Mouse (Mus musculus) cerebellum, adult 9-11 months (tissue): ENCODE results near the gene Rpusd1.

Experiments used
- DNase-seq: peaks from one replicate; pipeline ENCODE4 v3.0.0; 2022

Rpusd1 gene

GRCm38 (mm10) chr17:25727265-25728008, at the start of gene Rpusd1, which contains the start of gene Chtf18:
Rpusd1 (plus strand) TSS chr17:25727670.
Chtf18 (minus strand) TSS chr17:25727419.
- DNase-seq: peak; percentile 100

- no peak for DNase-seq
Observed at GRCm38 (mm10) chr17:25677969-25678368, 49.5 kb upstream of the Rpusd1 start.

DNA sequence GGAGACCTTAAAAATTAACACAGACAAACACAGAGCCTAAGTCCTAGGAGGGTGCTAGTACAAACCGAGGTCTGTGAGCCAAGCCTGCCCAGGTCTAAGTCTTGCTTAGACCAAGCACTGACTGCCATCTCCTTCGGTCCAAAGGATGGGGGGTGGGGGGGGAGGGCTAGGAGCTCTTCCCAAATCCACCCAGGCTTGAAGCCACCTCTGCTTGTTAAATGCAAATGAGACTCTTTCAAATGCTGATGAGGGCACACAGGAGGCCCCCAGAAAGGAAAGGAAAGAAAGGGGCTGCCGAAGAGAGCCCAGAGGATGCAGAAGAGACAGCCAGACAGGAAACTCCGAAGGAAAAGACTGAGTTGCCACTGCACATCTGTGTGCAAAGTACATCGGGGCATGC, 47.7 kb upstream of the Rpusd1 start:
- DNase-seq: no peak

GRCm38 (mm10) chr17:25681636-25682035, 45.8 kb upstream of the Rpusd1 start:
- DNase-seq: no peak

GRCm38 (mm10) chr17:25686323-25686722, 41.1 kb upstream of the Rpusd1 start:
- DNase-seq: no peak

GRCm38 (mm10) chr17:25688922-25689321, 38.5 kb upstream of the Rpusd1 start:
- no peak for DNase-seq

DNA sequence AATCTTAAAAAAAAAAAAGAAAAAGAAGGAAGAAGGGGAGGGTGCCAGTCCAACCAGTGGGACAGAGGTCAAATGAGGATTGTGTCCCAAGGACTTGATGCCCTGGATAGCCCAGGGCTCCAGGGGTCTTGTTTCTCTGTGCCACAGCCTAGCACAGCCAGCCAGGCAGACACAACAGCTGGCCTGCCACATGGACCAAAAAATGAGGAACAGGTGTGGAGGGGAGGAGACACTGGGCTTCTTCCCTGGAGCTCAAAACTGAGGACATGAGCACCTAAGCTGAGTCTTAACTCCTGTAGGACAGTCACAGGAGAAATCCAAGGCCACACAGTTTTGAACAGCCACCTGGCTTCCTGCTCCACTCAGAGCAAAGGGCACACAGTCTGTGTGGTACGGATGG, 31.2 kb upstream of the Rpusd1 start:
- no peak for DNase-seq

DNA sequence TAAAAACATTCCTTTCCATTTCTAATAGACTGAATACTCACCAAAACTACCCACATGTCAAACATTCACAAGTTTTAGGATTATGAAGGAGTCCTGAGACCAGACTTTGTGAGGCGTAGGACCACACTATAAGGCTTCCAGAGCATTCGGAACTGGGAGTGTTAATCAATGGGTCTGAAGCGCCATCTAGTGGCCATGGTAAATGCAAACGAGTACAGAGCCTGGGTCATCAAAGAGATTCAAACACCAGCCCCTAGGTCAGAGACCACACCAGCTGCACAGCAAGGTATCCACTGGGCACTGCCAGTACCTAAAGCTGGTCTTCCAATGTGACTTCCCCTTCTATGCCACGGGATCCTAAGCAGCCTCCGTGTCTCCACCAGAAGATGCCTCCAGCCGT, 29.0 kb upstream of the Rpusd1 start:
- peak; percentile 52 for DNase-seq

DNA sequence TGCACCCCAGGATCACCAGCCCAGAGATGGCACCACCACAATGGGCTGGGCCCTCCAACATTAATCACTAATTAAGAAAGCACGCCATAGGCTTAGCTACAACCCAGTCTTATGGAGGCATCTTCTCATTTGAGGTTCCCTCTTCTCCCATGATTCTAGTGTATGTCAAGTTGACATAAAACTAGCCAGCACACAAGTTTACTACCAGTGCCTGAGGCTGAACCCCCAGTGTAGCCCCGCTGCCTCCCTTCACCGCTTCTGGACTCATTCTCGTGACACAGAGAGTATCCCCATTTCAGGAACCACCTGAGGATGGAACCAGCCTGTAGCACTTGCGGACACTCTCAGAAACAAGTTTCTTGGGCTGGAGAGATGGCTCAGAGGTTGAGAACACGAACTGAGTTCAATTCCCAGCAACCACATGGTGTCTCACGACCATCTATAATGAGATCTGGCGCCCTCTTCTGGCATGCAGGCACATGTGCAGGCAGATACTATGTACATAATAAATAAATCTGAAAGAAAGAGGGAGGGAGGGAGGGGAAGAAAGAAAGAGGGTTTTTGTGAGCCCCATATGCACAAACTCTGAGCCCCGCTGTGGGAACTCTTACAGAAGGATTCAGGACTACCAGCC, 26.5 kb upstream of the Rpusd1 start:
- no peak for DNase-seq

DNA sequence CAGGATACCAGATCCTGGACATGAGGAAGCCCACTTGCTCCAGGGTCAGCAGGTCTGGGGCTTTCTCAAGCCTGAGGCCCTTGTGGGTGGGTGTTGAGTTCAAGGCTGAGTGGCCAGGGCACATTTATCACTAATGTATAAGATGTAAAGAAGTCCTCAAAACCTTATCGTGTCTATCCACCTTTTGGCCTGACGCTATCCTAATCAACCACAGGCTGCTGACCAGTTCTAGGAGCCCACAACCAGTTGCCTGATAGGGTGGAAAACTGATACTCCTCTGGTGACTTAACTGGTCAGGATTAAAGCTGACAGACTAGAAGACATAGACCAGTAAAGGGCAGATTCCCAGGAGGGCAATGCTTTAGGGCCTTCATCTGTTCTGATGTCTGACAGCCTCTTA, 17.5 kb upstream of the Rpusd1 start:
- DNase-seq: no peak

DNA sequence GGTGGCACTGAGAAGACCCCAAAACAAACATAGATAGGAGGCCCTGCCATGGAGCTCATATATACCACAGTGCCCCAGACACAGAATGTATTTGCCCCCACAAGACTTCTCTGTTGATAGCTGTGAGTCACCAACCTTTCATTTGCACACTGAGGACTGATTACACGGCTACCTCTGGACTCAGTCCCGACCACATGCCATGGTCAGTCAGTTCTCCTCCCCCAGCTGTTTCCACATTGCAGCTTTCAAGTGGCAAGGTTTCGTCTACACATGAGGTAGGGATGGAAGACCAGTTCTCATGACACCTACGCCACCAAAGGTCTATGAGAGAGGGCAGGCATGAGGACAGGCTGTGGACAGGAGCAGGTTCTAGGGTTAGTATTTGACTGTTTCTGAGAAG, 16.3 kb upstream of the Rpusd1 start:
- DNase-seq: no peak

DNA sequence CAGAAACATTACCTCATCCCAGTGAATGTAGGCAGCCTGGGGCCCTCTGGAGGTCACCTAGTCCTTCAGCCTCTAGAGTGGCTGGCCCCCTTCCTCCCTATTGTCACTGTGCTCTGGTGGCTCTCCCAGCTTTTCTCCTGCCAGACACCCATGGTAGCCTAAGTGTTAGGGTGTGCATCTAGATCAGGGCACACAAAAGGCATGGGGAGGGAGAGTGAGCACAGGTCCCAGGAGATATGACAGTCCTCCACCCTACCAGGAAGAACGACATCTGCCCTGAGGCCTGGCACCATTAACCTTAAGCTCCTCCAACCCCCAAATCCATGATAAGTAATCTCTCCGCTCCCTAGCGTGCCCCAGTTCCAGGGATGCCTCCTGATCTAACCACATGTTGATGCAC, 11.8 kb upstream of the Rpusd1 start:
- no peak for DNase-seq

DNA sequence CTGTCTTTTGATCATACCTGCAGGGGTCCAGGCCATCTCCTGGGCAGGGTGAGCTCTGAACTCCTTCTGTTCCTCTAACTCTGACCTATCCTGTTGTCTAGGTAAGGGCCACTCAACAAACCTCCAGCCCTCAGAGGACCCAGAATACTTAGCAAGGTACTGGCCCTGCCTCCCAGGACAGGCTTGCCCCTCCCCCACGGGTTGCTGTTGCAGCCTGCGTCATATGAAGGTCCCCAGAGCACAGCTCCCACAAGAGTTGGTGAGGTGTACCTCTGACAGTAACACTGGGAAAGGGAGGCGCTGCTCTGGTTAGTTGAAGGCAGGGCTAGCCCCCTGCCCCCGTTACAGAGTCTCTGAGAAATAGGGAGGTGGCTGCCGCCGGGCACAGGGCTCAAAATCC, 11.3 kb upstream of the Rpusd1 start:
- DNase-seq: no peak

GRCm38 (mm10) chr17:25716711-25717637, 10.5 kb upstream of the Rpusd1 start, which contains the start of gene Gng13:
Gng13 (plus strand) TSS chr17:25717171.
- no peak for DNase-seq

- no peak for DNase-seq
Observed at GRCm38 (mm10) chr17:25717691-25718090, 9.8 kb upstream of the Rpusd1 start.

- no peak for DNase-seq
Observed at GRCm38 (mm10) chr17:25721476-25721875, 6.0 kb upstream of the Rpusd1 start.

- no peak for DNase-seq
Observed at GRCm38 (mm10) chr17:25723470-25723869, 4.0 kb upstream of the Rpusd1 start.

DNA sequence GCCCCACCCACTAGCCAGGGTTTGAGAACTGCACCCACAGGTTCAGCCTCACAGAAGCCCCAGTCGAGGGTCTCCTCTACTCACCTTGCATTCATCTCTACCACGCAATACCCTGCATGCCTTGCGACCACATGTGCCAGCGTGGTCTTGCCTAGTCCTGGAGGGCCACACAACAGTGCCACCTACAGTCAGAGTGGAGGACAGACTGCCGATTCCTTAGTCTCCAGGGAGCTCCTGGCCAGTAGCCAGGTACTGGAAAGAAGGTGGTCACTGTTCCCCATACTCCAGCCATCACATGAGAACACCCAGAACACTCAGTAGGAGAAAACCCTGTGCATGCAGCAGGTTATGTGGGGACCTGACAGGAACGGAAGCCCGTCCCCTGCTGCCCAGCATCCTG, 3.6 kb upstream of the Rpusd1 start:
- no peak for DNase-seq

- no peak for DNase-seq
Observed at GRCm38 (mm10) chr17:25725264-25725663, 2.2 kb upstream of the Rpusd1 start.

GRCm38 (mm10) chr17:25728009-25728270, 470 bp downstream of the Rpusd1 start:
- no peak for DNase-seq

- DNase-seq: peak; percentile 79
Observed at GRCm38 (mm10) chr17:25732082-25732481, 4.6 kb downstream of the Rpusd1 start.

- DNase-seq: no peak
Observed at GRCm38 (mm10) chr17:25735246-25735645, 7.8 kb downstream of the Rpusd1 start.

GRCm38 (mm10) chr17:25735745-25736144, 8.3 kb downstream of the Rpusd1 start, which contains the start of gene Mslnl:
Mslnl (plus strand) TSS chr17:25736042.
- DNase-seq: no peak

GRCm38 (mm10) chr17:25738861-25739260, 11.4 kb downstream of the Rpusd1 start:
- DNase-seq: no peak
